26 mouse cellular contexts compared by ENCODE assay signal in genomic region chr19:10167112-10167511, GRCm38 (mm10).
"Had no signal": no experiment of that assay in that cellular context is flagged by ENCODE, and none has a peak within 500 bp of the region (broad histone marks: within the 10 kb centered on the region; RNA-seq: fewer than 3 reads in every experiment).

No protein-coding gene starts in this region.

- H3K9ac ChIP-seq: heart, embryonic 13.5 days; heart, embryonic 15.5 days; hindbrain, embryonic 13.5 days; hindbrain, embryonic 15.5 days; intestine, embryonic 15.5 days; kidney, embryonic 15.5 days; limb, embryonic 13.5 days; limb, embryonic 15.5 days; liver, embryonic 12.5 days; liver, embryonic 14.5 days had no signal

- H3K27me3 ChIP-seq: heart, embryonic 13.5 days; heart, embryonic 15.5 days; hindbrain, embryonic 13.5 days; hindbrain, embryonic 15.5 days; intestine, embryonic 15.5 days; kidney, embryonic 15.5 days; limb, embryonic 13.5 days; limb, embryonic 15.5 days; liver, embryonic 12.5 days had no signal

- H3K4me1 ChIP-seq: heart, embryonic 13.5 days; heart, embryonic 15.5 days; hindbrain, embryonic 13.5 days; hindbrain, embryonic 15.5 days; intestine, embryonic 15.5 days; kidney, embryonic 15.5 days; limb, embryonic 13.5 days; limb, embryonic 15.5 days had no signal

- H3K4me3 ChIP-seq: gastrocnemius, adult 2 months; heart, embryonic 13.5 days; heart, embryonic 15.5 days; hindbrain, embryonic 13.5 days; hindbrain, embryonic 15.5 days; intestine, embryonic 15.5 days; kidney, embryonic 15.5 days; left cerebral cortex, adult 2 months; limb, embryonic 13.5 days; limb, embryonic 15.5 days; liver, embryonic 12.5 days had no signal

- H3K36me3 ChIP-seq: heart, embryonic 13.5 days; heart, embryonic 15.5 days; hindbrain, embryonic 13.5 days; hindbrain, embryonic 15.5 days; intestine, embryonic 15.5 days; kidney, embryonic 15.5 days; limb, embryonic 13.5 days; limb, embryonic 15.5 days; liver, embryonic 12.5 days had no signal

- DNase-seq: gastrocnemius, adult 2 months; gastrocnemius, postnatal 10 days; gastrocnemius, postnatal 25 days; heart, adult 18-20 months; heart, postnatal 14 days; heart, postnatal 36 days; kidney, adult 11 months; kidney, adult 2 months; kidney, adult 9 months; kidney, postnatal 14 days; kidney, postnatal 36 days; layer of hippocampus, adult 9-11 months; layer of hippocampus, postnatal 36 days had no signal

- H3K9me3 ChIP-seq: heart, embryonic 13.5 days; heart, embryonic 15.5 days; hindbrain, embryonic 13.5 days; hindbrain, embryonic 15.5 days; intestine, embryonic 15.5 days; kidney, embryonic 15.5 days; limb, embryonic 15.5 days; liver, embryonic 12.5 days had no signal

- H3K27ac ChIP-seq: gastrocnemius, adult 2 months; heart, embryonic 13.5 days; heart, embryonic 15.5 days; hindbrain, embryonic 13.5 days; hindbrain, embryonic 15.5 days; hindbrain, postnatal 0 days; intestine, embryonic 15.5 days; kidney, embryonic 15.5 days; kidney, postnatal 0 days; left cerebral cortex, adult 2 months; limb, embryonic 13.5 days; limb, embryonic 15.5 days; liver, embryonic 12.5 days; liver, embryonic 14.5 days had no signal
